Mouse (Mus musculus) heart, embryonic 14.5 days (tissue): ENCODE measurements around the gene Gas7. TPM values are rescaled to one million over a fixed set of nuclear protein-coding genes. Genes with fewer than 3 reads are reported as not detected.

Experiments used
- ATAC-seq: fragments of 200-750 bp; cut with Nextera tagmentation; 2 replicates; pipeline ENCODE4 v1.8.0; 2017; ENCODE audit warnings: low read depth, moderate TSS enrichment; ENCODE audit not compliant: insufficient number of reproducible peaks, insufficient read depth, low FRiP score
- H3K27ac ChIP-seq, 2 experiments: fragments of 200-500 bp in 1 of 2; fragments of 300-500 bp in 1 of 2; sonication (generic) in 1 of 2; replicated peaks in 1 of 2; 2 replicates each; pipeline ENCODE4 v1.5.1; 2012 to 2014; ENCODE audit warnings: low read depth in 2 of 2, low read length in 2 of 2, control low read depth in 1 of 2, mild to moderate bottlenecking in 1 of 2, mixed read lengths in 1 of 2; ENCODE audit not compliant: control insufficient read depth in 1 of 2, insufficient read depth in 1 of 2
- H3K27me3 ChIP-seq: fragments of 300-500 bp; sonication (generic); 2 replicates; pipeline ENCODE4 v1.6.1; 2014; ENCODE audit warnings: mild to moderate bottlenecking, low read length, control low read depth; ENCODE audit not compliant: control insufficient read depth, insufficient read depth
- H3K36me3 ChIP-seq: fragments of 300-500 bp; sonication (generic); 2 replicates; pipeline ENCODE4 v1.6.1; 2014; ENCODE audit warnings: mild to moderate bottlenecking, control low read depth, low read length, mixed read lengths; ENCODE audit not compliant: control insufficient read depth, insufficient read depth
- H3K4me1 ChIP-seq, 2 experiments: fragments of 200-500 bp in 1 of 2; fragments of 300-500 bp in 1 of 2; sonication (generic) in 1 of 2; 2 replicates each; pipeline ENCODE4 v1.6.1; 2012 to 2014; ENCODE audit warnings: low read length in 2 of 2, control low read depth in 1 of 2, mixed read lengths in 1 of 2; ENCODE audit not compliant: control insufficient read depth in 2 of 2, insufficient read depth in 2 of 2
- H3K4me2 ChIP-seq: fragments of 300-500 bp; sonication (generic); 2 replicates; pipeline ENCODE4 v1.6.1; 2014; ENCODE audit warnings: mild to moderate bottlenecking, low read length
- H3K4me3 ChIP-seq, 2 experiments: fragments of 200-500 bp in 1 of 2; fragments of 300-500 bp in 1 of 2; sonication (generic) in 1 of 2; 2 replicates each; pipeline ENCODE4 v1.5.1; 2012 to 2014; ENCODE audit warnings: low read length in 2 of 2, mild to moderate bottlenecking in 2 of 2, control low read depth in 1 of 2, low read depth in 1 of 2, moderate library complexity in 1 of 2; ENCODE audit not compliant: control insufficient read depth in 1 of 2, insufficient read depth in 1 of 2
- H3K9ac ChIP-seq: fragments of 300-500 bp; sonication (generic); 2 replicates; pipeline ENCODE4 v1.6.1; 2014; ENCODE audit warnings: mild to moderate bottlenecking, low read length
- H3K9me3 ChIP-seq: fragments of 300-500 bp; sonication (generic); 2 replicates; pipeline ENCODE4 v1.6.1; 2016; ENCODE audit warnings: low read length, control low read depth; ENCODE audit not compliant: control insufficient read depth
- WGBS: fragments of 180-500 bp; shearing (Covaris S2); extraction: QIAGEN DNeasy Blood & Tissue Kit; methylation state at CpG from one replicate; pipeline ENCODE4 v1.1.7; 2014; 5-methylcytosine and 5-hydroxymethylcytosine counted together
- polyA plus RNA-seq: library from polyadenylated mRNA; unstranded; fragments of >200 nt; fragmentation: Nextera tagmentation; extraction: Ambion mirVana; gene quantifications from 2 replicates; pipeline ENCODE4 v1.2.1, GENCODE M21; 2014

Gas7 gene
- polyA plus RNA-seq, 1 experiment from 2014 or later = 7.5 TPM

- Histone ChIP-seq H3K4me1 (peaks cover 15 to 16% of the 10 kb centered on the region in 2 experiments), H3K27ac (peak overlapping the region in 1 of 2 experiments; percentile 44; a peak in 3 of 4 replicates), H3K4me2 (no peak overlapping the region), H3K36me3 (no peaks in the 10 kb centered on the region), H3K4me3 (no peak overlapping the region), H3K9me3 (no peaks in the 10 kb centered on the region), H3K27me3 (no peaks in the 10 kb centered on the region), H3K9ac (no peak overlapping the region)
- 85% methylated on average over 2 of the region's 2 CpGs for WGBS
- ATAC-seq = no peak
Observed at GRCm38 (mm10) chr11:67585629-67586028, 130.4 kb downstream of the Gas7 start.

GRCm38 (mm10) chr11:67586231-67586994 is 131.2 kb downstream of the Gas7 start:
- H3K9ac ChIP-seq = no peak overlapping the region
- no peaks in the 10 kb centered on the region for H3K36me3 ChIP-seq
- peak overlapping the region; percentile 75 to 82 for H3K27ac ChIP-seq
- 0 out of 4 replicates have a peak overlapping the region, but pooled peaks of 1 of the 2 experiments have one; percentile 20 for H3K4me3 ChIP-seq
- H3K4me2 ChIP-seq = peak overlapping the region; percentile 8; the same call in 1 of the 2 replicates
- H3K4me1 ChIP-seq = peaks cover 9 to 10% of the 10 kb centered on the region in 2 experiments
- no peaks in the 10 kb centered on the region for H3K27me3 ChIP-seq
- no peaks in the 10 kb centered on the region for H3K9me3 ChIP-seq
- ATAC-seq = peak; percentile 51; the same call in 1 of the 2 replicates
- 66% methylated on average over 3 of the region's 3 CpGs for WGBS

GRCm38 (mm10) chr11:67588196-67588827 is 133.1 kb downstream of the Gas7 start:
- 75% methylated on average over 8 of the region's 8 CpGs for whole genome bisulfite sequencing
- no peak for ATAC-seq
- Histone ChIP-seq H3K36me3 (no peaks in the 10 kb centered on the region), H3K4me2 (peak overlapping the region; percentile 5; the same call in 1 of the 2 replicates), H3K4me3 (no peak overlapping the region), H3K9ac (no peak overlapping the region), H3K9me3 (no peaks in the 10 kb centered on the region), H3K4me1 (peaks cover 2 to 10% of the 10 kb centered on the region in 2 experiments; a peak in 3 of 4 replicates), H3K27ac (peak overlapping the region in 1 of 2 experiments; percentile 32; a peak in 1 of 4 replicates), H3K27me3 (no peaks in the 10 kb centered on the region)

- no peak for ATAC-seq
- no peak overlapping the region for H3K9ac ChIP-seq
- H3K36me3 ChIP-seq = no peaks in the 10 kb centered on the region
- peaks cover 2 to 10% of the 10 kb centered on the region in 2 experiments; a peak in 3 of 4 replicates for H3K4me1 ChIP-seq
- H3K4me2 ChIP-seq = no peak overlapping the region
- H3K27ac ChIP-seq = peak overlapping the region in 1 of 2 experiments; percentile 32; a peak in 1 of 4 replicates
- H3K4me3 ChIP-seq = no peak overlapping the region
- WGBS = 63% methylated on average over 9 of the region's 9 CpGs
- H3K9me3 ChIP-seq = 0 out of 2 replicates have a peak, but pooled peaks cover 4% of the 10 kb centered on the region
- no peaks in the 10 kb centered on the region for H3K27me3 ChIP-seq
Observed at GRCm38 (mm10) chr11:67588828-67589314, 133.6 kb downstream of the Gas7 start.

- Histone ChIP-seq H3K4me1 (peaks cover 0 to 3% of the 10 kb centered on the region in 2 experiments; a peak in 1 of 4 replicates), H3K27ac (no peak overlapping the region), H3K9ac (no peak overlapping the region), H3K9me3 (0 out of 2 replicates have a peak, but pooled peaks cover 4% of the 10 kb centered on the region), H3K4me2 (no peak overlapping the region), H3K27me3 (no peaks in the 10 kb centered on the region), H3K36me3 (no peaks in the 10 kb centered on the region), H3K4me3 (no peak overlapping the region)
- ATAC-seq = no peak
- 57% methylated on average over 6 of the region's 6 CpGs for WGBS
Observed at GRCm38 (mm10) chr11:67596233-67596632, 141.0 kb downstream of the Gas7 start.

- 0 out of 2 replicates have a peak, but pooled peaks cover 4% of the 10 kb centered on the region for H3K9me3 ChIP-seq
- H3K4me1 ChIP-seq = peaks cover 0 to 3% of the 10 kb centered on the region in 2 experiments; a peak in 1 of 4 replicates
- WGBS = 88% methylated on average over 6 of the region's 6 CpGs
- no peaks in the 10 kb centered on the region for H3K27me3 ChIP-seq
- ATAC-seq = no peak
- no peak overlapping the region for H3K9ac ChIP-seq
- H3K36me3 ChIP-seq = no peaks in the 10 kb centered on the region
- H3K4me2 ChIP-seq = no peak overlapping the region
- H3K4me3 ChIP-seq = no peak overlapping the region
- H3K27ac ChIP-seq = no peak overlapping the region
Observed at GRCm38 (mm10) chr11:67596856-67597255, 141.6 kb downstream of the Gas7 start.

GRCm38 (mm10) chr11:67597388-67597787 is 142.2 kb downstream of the Gas7 start:
- Histone ChIP-seq H3K27me3 (no peaks in the 10 kb centered on the region), H3K4me2 (no peak overlapping the region), H3K27ac (no peak overlapping the region), H3K4me3 (no peak overlapping the region), H3K4me1 (peaks cover 0 to 3% of the 10 kb centered on the region in 2 experiments; a peak in 1 of 4 replicates), H3K36me3 (no peaks in the 10 kb centered on the region), H3K9me3 (0 out of 2 replicates have a peak, but pooled peaks cover 4% of the 10 kb centered on the region), H3K9ac (no peak overlapping the region)
- WGBS = 76% methylated on average over 7 of the region's 7 CpGs
- no peak for ATAC-seq
